Mouse (Mus musculus) cortical plate, adult 2 months (tissue): Measurements from ENCODE around the gene Xrcc3.

Source experiments
- CTCF ChIP-seq: fragments of 200-500 bp; IDR thresholded peaks from 2 replicates; pipeline ENCODE4 v1.5.1; 2011; ENCODE audit warnings: mild to moderate bottlenecking, control low read depth, low read length; ENCODE audit not compliant: insufficient read depth; ENCODE audit errors: extremely low read depth
- POLR2A ChIP-seq: fragments of 200-500 bp; IDR thresholded peaks from 2 replicates; pipeline ENCODE4 v1.6.1; 2011; ENCODE audit warnings: mild to moderate bottlenecking, low read length, control low read depth; ENCODE audit not compliant: insufficient read depth; ENCODE audit errors: extremely low read depth

DNA sequence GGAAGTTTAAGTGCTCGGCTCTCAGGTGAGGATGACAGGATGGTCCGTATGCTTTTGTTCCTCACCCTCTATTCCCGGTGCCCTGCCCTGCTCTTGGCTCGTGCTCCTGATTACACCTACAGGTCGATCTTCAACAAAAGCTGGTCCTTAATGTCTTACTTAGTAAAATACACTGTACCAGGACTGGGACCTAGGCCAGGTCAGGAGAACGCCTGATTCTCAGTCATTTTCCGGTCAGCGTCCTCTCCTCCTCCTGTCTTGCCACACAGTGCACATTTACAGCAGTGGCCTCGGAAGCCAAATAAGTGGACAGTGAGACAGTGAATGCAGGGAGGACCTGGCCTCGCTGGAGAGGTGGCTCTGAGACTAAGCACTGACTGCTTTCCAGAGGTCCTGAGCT is 43.0 kb downstream of the Xrcc3 start:
- no peak for TF ChIP-seq CTCF
- TF ChIP-seq POLR2A, result no peak
